Mouse (Mus musculus): ENCODE results near the gene Wdr25. TPM values are rescaled to one million over a fixed set of nuclear protein-coding genes. Genes with fewer than 3 reads are reported as not detected.
A peak's percentile ranks its signal among the peaks of the same experiment; 100 is the strongest.

Gene Wdr25
- polyA plus RNA-seq, 1 experiment from 2014 or later = 10.4 TPM

DNA sequence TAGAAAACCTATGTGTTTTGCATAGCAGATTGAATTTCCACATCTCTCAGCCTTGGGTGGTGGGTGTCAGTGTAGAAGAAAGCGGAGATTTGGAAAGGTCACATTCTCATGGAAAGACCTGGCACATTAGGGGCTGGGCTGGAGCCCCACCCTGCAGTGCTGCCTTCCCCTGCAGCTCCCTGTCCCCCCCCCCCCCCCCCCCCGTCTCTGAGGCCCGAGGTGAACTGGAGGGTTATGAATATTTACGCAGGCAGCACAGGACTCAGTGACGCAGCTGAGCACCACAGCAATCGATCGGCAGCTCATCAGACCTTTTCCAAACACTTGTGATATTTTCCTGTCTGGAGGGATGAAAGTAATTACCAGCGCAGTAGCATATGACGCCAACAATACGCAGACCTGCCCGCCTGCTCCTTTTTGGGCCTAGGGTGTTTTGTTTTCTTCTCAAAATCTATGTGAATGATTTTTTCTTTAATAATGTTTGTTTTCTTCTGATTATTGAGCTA lies 33.2 kb downstream of the Wdr25 start:
- Histone ChIP-seq H3K4me1 (peaks cover 9% of the 10 kb centered on the region), H3K27ac (replicated peaks) (no peak overlapping the region), H3K36me3 (replicated peaks) (no peaks in the 10 kb centered on the region; the same call in 1 of the 2 replicates), H3K9me3 (no peaks in the 10 kb centered on the region), H3K27me3 (replicated peaks; ENCODE audit: low read depth, poor library complexity, severe bottlenecking) (no peaks in the 10 kb centered on the region), H3K4me3 (no peak overlapping the region)
- no peak for DNase-seq (ENCODE audit: low spot score)
- 73% methylated on average over 9 of the region's 11 CpGs for WGBS

DNA sequence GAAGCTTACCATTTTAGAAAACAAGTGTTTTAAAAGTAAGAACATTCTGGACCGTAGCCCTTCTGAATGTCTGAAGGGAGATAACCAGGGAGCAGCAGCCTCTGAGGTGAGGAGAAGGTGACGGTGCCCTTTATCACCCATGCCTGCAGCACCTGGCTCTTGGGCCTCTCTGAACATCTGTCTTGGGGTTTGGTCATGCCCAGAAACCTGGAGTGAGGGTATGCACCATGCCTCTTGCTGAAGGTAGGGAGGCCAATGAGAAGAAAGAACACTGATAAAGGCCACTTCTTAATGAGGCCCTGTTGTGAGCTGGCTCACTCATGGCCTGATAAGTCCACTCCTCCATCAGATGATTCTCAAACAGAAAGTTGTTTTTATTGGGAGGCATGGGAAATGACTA lies 34.8 kb downstream of the Wdr25 start:
- no peak overlapping the region for H3K27ac ChIP-seq (replicated peaks)
- 93% methylated on average over 2 of the region's 2 CpGs for WGBS
- no peaks in the 10 kb centered on the region for H3K9me3 ChIP-seq
- H3K36me3 ChIP-seq (replicated peaks) = no peaks in the 10 kb centered on the region; the same call in 1 of the 2 replicates
- H3K4me3 ChIP-seq = no peak overlapping the region
- peaks cover 22% of the 10 kb centered on the region for H3K4me1 ChIP-seq
- H3K27me3 ChIP-seq (replicated peaks; ENCODE audit: low read depth, poor library complexity, severe bottlenecking) = no peaks in the 10 kb centered on the region
- no peak for DNase-seq (ENCODE audit: low spot score)

DNA sequence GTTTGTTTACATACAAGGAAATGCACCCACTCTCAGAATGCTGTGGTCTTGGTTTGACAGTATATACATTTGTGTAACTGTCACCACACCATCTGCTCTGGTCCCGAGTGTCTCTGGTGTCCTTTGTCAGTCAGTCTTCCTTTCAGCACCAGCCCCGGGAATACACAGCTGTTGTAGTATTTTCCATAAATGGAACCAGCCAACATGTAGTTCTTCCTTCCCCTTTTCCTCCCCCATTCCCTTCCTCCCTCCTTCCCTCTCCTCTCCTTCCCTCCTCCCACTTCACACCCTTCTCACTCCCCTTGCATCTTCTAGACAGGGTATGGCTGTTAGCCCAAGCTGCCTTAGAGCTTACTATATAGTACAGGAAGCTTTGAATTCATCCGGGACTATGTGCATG lies 36.0 kb downstream of the Wdr25 start:
- Histone ChIP-seq H3K9me3 (no peaks in the 10 kb centered on the region), H3K27me3 (replicated peaks; ENCODE audit: low read depth, poor library complexity, severe bottlenecking) (no peaks in the 10 kb centered on the region), H3K36me3 (replicated peaks) (no peaks in the 10 kb centered on the region), H3K27ac (replicated peaks) (no peak overlapping the region), H3K4me1 (peaks cover 33% of the 10 kb centered on the region), H3K4me3 (no peak overlapping the region)
- 79% methylated on average over 3 of the region's 3 CpGs for WGBS
- no peak for DNase-seq (ENCODE audit: low spot score)

DNA sequence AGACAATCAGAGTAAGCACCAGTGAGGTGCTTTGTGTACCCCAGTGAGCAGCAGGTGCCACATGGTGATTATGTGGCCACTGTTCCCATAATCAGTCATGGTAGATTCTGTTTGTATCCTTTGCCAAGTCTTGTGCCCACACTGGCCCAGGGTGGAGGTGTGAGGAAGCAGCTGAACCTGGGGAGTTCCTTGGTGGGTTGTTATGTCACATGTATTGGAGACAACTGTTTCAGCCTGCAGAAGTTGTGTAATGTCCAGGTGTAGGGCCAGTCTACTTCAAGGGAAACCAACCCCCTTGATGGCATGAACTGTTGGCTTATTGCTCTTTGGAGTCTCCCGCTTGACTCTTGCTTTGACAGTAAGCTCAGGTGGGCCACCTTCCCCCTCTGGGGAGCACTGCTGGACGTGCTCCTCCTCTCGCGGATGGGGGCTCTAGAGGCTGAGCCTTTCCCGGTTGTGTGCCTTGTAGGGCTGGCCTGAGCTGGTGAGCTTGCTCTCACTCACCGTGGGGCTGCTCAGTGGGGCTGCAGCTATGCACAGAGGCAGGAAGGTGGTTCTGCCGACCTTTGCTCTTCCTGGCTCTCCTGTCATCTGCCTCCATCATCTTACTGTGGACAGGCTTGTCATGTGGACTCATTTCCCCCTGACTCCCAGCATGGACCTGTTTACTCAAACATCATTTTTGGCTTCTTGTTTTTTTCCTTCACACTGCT lies 38.1 kb downstream of the Wdr25 start:
- H3K36me3 ChIP-seq (replicated peaks) = no peaks in the 10 kb centered on the region
- WGBS = 64% methylated on average over 7 of the region's 7 CpGs

DNA sequence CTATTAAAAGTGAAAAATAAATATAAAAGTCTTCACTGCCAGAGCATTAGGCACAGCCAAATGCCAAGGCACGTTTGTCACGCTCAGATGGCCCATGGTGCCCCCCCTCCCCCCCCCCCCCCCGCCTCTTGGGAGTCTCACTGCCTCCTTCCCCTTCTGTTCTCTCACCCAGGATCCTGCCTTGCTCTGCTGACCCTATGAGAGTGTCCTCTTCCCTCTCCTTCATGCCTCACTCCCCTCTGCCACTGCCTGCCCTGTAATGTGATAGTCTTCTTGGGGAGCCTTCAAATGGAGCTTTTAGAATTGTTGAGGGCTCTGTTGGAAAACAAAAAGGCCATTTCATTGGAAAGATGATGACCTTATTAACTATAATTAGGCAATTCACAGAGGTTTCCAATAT lies 38.7 kb downstream of the Wdr25 start:
- H3K27ac ChIP-seq (replicated peaks) = no peak overlapping the region
- H3K9me3 ChIP-seq = no peaks in the 10 kb centered on the region
- no peak for DNase-seq (ENCODE audit: low spot score)
- WGBS = 33% methylated on average over 2 of the region's 3 CpGs
- H3K36me3 ChIP-seq (replicated peaks) = no peaks in the 10 kb centered on the region
- no peaks in the 10 kb centered on the region for H3K27me3 ChIP-seq (replicated peaks; ENCODE audit: low read depth, poor library complexity, severe bottlenecking)
- no peak overlapping the region for H3K4me3 ChIP-seq
- peaks cover 28% of the 10 kb centered on the region for H3K4me1 ChIP-seq

More for the DNA sequence above, 38.1 kb downstream of the Wdr25 start:
- H3K27me3 ChIP-seq (replicated peaks; ENCODE audit: low read depth, poor library complexity, severe bottlenecking) = no peaks in the 10 kb centered on the region
- no peak for DNase-seq (ENCODE audit: low spot score)
- H3K9me3 ChIP-seq = no peaks in the 10 kb centered on the region
- H3K27ac ChIP-seq (replicated peaks) = 0 out of 2 replicates have a peak overlapping the region, but pooled peaks have one; percentile 16
- H3K4me1 ChIP-seq = peaks cover 28% of the 10 kb centered on the region
- no peak overlapping the region for H3K4me3 ChIP-seq

DNA sequence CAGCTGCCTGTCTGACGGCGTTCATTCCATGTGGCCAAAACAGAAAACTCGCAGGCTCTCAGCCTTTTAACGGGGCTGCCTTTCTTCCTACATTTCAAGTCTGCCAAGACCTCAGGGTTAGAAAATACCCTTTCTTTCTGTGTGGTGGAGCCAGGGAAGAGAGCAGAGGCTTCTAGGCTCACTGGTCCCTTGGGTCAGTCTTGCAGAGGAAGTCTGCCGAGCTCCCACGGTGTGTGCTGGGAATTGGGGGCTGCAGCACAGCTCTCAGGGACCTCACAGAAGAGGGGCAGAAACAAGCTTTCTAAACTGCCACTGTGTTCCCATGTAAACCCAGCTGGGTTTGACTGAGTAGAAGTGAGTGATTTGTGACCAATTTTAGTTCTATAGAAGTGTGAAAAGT lies 40.8 kb downstream of the Wdr25 start:
- peaks cover 32% of the 10 kb centered on the region for H3K4me1 ChIP-seq
- no peaks in the 10 kb centered on the region for H3K27me3 ChIP-seq (replicated peaks; ENCODE audit: low read depth, poor library complexity, severe bottlenecking)
- 78% methylated on average over 6 of the region's 6 CpGs for WGBS
- H3K27ac ChIP-seq (replicated peaks) = no peak overlapping the region
- no peaks in the 10 kb centered on the region for H3K36me3 ChIP-seq (replicated peaks)
- H3K4me3 ChIP-seq = no peak overlapping the region
- no peak for DNase-seq (ENCODE audit: low spot score)
- no peaks in the 10 kb centered on the region for H3K9me3 ChIP-seq

DNA sequence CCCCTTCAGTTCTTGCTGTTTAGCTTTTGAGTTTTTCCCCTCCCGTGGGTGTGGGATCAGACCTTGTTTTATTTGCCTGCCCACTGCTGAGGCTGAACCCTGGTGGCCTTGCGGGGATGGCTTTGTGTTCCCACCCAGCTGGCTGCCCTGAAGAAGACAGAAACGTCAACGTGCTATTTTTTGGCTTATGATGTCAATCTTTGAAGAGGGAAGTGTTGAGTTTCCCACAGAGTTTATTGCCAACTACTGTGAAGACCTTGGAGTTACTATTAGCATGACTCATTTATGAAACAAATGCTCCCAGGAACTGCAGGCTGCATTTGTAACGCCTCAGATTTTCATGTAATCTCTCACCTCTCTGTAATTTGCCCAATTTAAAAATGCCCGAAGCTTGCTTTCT lies 43.4 kb downstream of the Wdr25 start:
- DNase-seq (ENCODE audit: low spot score) = no peak
- Histone ChIP-seq H3K27ac (replicated peaks) (no peak overlapping the region), H3K4me1 (peaks cover 26% of the 10 kb centered on the region), H3K36me3 (replicated peaks) (no peaks in the 10 kb centered on the region), H3K27me3 (replicated peaks; ENCODE audit: low read depth, poor library complexity, severe bottlenecking) (no peaks in the 10 kb centered on the region), H3K9me3 (no peaks in the 10 kb centered on the region), H3K4me3 (no peak overlapping the region)
- 76% methylated on average over 6 of the region's 6 CpGs for WGBS

DNA sequence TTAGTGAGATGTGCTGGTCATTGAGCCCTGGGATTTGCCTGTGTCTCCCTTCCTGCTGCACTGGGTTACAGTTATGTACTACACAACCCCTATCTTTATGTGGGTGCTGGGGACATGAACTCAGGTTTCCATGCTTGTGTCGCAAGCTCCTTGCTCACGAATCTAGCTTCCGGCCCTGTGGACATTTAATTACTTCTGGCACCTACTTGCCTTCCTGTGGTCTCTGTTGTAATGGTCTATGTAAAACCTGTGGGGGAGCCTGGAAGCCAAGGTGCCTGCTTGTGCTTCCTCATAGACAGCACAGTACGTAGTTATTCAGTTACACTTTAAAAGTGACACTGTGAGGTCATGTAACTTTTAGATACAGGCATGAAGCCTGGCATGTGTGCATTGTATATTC lies 44.1 kb downstream of the Wdr25 start:
- Histone ChIP-seq H3K4me3 (no peak overlapping the region), H3K27ac (replicated peaks) (no peak overlapping the region), H3K36me3 (replicated peaks) (no peaks in the 10 kb centered on the region), H3K27me3 (replicated peaks; ENCODE audit: low read depth, poor library complexity, severe bottlenecking) (no peaks in the 10 kb centered on the region), H3K4me1 (peaks cover 22% of the 10 kb centered on the region), H3K9me3 (no peaks in the 10 kb centered on the region)
- 85% methylated on average over 4 of the region's 4 CpGs for WGBS
- no peak for DNase-seq (ENCODE audit: low spot score)

DNA sequence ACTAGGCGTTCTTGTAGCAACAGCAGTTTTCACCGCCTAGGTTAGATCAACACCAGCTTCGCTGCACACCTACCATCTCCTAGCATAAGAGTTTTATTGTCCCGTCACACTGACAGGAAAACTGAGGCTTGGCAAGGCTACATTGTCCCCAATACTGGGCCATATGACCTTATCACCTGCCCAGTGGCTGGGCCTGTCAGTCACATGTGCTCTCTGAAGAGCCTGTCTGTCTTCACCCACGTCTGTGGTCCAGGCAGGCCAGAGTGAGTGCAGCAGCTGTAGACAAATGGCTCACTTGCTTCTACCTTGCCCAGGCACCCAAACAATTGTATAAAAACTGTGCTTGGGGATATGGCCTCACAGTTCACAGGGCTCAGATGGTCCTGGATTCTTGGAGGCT lies 45.4 kb downstream of the Wdr25 start:
- Histone ChIP-seq H3K27ac (replicated peaks) (no peak overlapping the region), H3K4me1 (peaks cover 11% of the 10 kb centered on the region; the same call in 1 of the 2 replicates), H3K36me3 (replicated peaks) (no peaks in the 10 kb centered on the region), H3K27me3 (replicated peaks; ENCODE audit: low read depth, poor library complexity, severe bottlenecking) (no peaks in the 10 kb centered on the region), H3K9me3 (no peaks in the 10 kb centered on the region), H3K4me3 (no peak overlapping the region)
- 82% methylated on average over 5 of the region's 5 CpGs for WGBS
- DNase-seq (ENCODE audit: low spot score) = no peak

DNA sequence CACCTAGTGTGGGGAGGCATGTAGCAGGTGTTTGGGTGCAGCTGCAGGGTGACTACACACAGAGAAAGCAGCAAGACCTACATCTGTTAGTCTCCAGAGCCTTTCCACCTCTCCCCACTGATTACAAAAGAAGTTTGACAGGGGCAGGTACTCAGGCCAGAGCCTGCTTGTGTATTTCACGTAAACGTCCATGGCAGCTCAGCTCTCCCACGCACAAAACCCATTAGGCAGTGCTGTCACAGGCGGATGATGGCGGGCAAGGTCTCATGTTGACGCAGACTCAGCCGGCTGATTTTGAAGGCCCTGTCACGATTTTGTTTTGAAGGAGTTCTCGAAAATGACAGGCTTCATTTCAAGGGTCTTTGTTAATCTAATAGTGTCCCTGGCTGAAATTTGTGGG lies 45.9 kb downstream of the Wdr25 start:
- Histone ChIP-seq H3K36me3 (replicated peaks) (no peaks in the 10 kb centered on the region), H3K27me3 (replicated peaks; ENCODE audit: low read depth, poor library complexity, severe bottlenecking) (no peaks in the 10 kb centered on the region), H3K4me3 (no peak overlapping the region), H3K9me3 (no peaks in the 10 kb centered on the region), H3K4me1 (peaks cover 6% of the 10 kb centered on the region; the same call in 1 of the 2 replicates), H3K27ac (replicated peaks) (peak overlapping the region; percentile 14; the same call in 1 of the 2 replicates)
- 87% methylated on average over 9 of the region's 9 CpGs for WGBS
- DNase-seq (ENCODE audit: low spot score) = no peak

DNA sequence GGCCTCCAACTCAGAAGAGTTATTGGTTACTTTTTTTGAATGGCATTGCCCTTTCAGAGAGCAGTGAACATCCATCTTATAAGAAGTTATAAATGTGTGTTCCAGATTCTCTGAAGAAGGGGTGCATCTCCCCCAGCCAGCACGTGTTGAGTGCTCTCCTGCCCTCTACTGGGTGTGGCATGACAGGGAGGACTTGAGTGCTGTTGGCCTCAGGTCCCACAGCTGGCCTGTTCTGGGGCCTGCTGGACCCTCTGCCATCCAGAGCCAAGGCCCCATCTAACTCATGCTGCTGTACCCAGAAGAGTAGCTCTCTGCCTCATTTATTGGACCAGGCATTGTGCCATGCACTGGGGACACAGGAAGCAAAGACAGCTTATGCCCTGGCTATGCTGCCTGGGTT lies 46.8 kb downstream of the Wdr25 start:
- H3K4me1 ChIP-seq = peaks cover 6% of the 10 kb centered on the region; the same call in 1 of the 2 replicates
- H3K9me3 ChIP-seq = no peaks in the 10 kb centered on the region
- H3K27ac ChIP-seq (replicated peaks) = no peak overlapping the region
- no peak overlapping the region for H3K4me3 ChIP-seq
- H3K27me3 ChIP-seq (replicated peaks; ENCODE audit: low read depth, poor library complexity, severe bottlenecking) = no peaks in the 10 kb centered on the region
- H3K36me3 ChIP-seq (replicated peaks) = no peaks in the 10 kb centered on the region
- no peak for DNase-seq (ENCODE audit: low spot score)
- 43% methylated on average over 1 of the region's 1 CpGs for WGBS

DNA sequence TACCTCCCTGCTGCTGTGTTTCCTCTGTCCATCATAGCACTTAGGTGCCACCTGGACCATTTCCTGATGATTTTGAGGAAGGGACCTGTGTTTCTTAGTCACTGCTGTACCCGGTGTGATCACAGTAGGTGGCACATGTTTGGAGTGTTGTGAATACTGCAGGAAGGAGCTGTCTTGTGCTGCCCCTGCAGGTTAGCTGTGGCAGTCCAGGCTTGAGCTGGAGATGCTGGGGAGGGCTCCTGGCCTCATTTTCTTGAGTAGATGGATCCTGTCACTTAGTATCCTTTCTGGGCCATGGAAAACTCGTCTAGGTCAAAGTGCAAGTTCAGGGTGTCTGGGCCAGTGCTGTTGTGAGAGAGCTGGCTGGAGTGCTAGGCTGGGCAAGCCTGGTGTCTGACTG lies 47.9 kb downstream of the Wdr25 start:
- WGBS = 64% methylated on average over 2 of the region's 2 CpGs
- no peaks in the 10 kb centered on the region for H3K9me3 ChIP-seq
- H3K4me1 ChIP-seq = peaks cover 6% of the 10 kb centered on the region; the same call in 1 of the 2 replicates
- no peak overlapping the region for H3K4me3 ChIP-seq
- no peak overlapping the region for H3K27ac ChIP-seq (replicated peaks)
- H3K27me3 ChIP-seq (replicated peaks; ENCODE audit: low read depth, poor library complexity, severe bottlenecking) = no peaks in the 10 kb centered on the region
- DNase-seq (ENCODE audit: low spot score) = no peak
- H3K36me3 ChIP-seq (replicated peaks) = no peaks in the 10 kb centered on the region

DNA sequence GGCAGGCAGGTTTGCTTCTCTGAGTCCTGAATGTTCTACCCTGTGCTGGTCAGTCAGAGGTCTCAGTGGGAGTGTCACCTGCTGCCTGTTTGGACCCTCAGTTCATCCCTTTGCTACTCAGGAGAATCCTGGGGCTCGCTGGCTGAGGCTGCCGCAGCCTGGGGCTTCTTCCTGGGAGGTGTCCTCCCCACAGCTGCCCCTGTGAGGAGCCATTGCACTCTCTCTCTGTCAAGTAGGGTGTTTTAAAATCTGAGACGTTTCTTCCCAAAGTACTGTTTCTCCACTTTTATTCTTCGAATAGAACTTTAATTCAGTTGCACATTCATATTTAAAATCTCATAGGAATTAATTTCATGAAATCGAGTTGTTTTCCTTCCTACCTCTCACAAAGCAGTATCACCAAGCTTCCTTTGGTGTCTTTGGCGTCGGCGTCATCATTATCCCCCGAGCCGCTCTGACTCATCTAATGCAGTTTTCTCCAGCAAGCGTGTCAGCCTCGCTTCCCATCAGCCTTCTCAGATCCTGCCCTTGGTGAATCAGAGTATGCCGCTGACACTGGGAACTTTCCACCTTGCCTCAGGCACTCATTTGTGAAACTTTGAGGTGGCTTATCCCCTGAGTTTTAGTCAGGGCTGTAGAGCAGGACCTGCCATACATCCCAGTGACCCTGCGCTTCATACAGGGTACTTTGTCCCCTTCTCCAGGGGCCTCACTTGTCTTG lies 48.9 kb downstream of the Wdr25 start:
- DNase-seq (ENCODE audit: low spot score) = no peak
- Histone ChIP-seq H3K9me3 (no peaks in the 10 kb centered on the region), H3K4me3 (no peak overlapping the region), H3K27me3 (replicated peaks; ENCODE audit: low read depth, poor library complexity, severe bottlenecking) (no peaks in the 10 kb centered on the region), H3K36me3 (replicated peaks) (no peaks in the 10 kb centered on the region), H3K4me1 (peaks cover 8% of the 10 kb centered on the region; the same call in 1 of the 2 replicates), H3K27ac (replicated peaks) (no peak overlapping the region)
- WGBS = 83% methylated on average over 14 of the region's 14 CpGs
